Mouse (Mus musculus): Measurements from ENCODE around the gene Ube4a.

DNA sequence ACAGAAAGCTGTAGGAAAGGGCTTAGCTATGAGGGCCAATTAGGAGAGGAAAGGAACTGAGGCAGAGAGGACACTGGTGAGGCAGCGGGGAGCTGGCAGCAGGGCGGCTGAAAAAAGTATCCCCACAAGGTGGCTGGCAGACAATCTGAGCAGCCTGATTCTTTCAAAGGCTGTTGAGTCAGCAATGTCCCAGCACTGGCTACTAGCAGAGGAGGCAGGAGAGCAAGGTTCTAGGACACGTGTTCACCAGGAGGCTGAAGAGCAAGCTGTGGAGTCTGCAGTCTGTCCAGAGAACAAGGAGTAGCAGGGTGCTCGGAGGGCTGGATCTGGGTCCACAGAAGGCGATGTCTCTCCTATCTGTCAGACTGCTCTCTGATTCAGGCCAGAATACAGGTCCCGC lies 33.8 kb upstream of the Ube4a start:
- no peak for TF ChIP-seq CTCF (IDR thresholded peaks at IDR 0.05; ENCODE audit: low read depth, low read length)
- no peak for TF ChIP-seq POLR2A (IDR thresholded peaks at IDR 0.05; ENCODE audit: insufficient read depth, low read length)
- TF ChIP-seq EP300 (IDR thresholded peaks at IDR 0.05; ENCODE audit: insufficient read depth, low read depth, low read length), result no peak

Data from ES-Bruce4 (cell line).